Mouse (Mus musculus) C2C12 (cell line): ENCODE results near the gene Itgb3bp. TPM values are rescaled to one million over a fixed set of nuclear protein-coding genes. Genes with fewer than 3 reads are reported as not detected.

ENCODE experiments used
- H3K27me3 ChIP-seq: one replicate; pipeline ENCODE4 v1.6.1; 2011; ENCODE audit not compliant: control insufficient read depth, insufficient read depth, insufficient read length
- H3K36me3 ChIP-seq: one replicate; pipeline ENCODE4 v1.6.1; 2011; ENCODE audit not compliant: control insufficient read depth, insufficient read depth
- H3K4me3 ChIP-seq: one replicate; pipeline ENCODE4 v1.5.1; 2011; ENCODE audit warnings: mild to moderate bottlenecking, control low read depth; ENCODE audit not compliant: poor library complexity, insufficient read depth, severe bottlenecking
- H3K79me2 ChIP-seq: one replicate; pipeline ENCODE4 v1.6.1; 2011; ENCODE audit not compliant: control insufficient read depth, insufficient read depth
- H3K79me3 ChIP-seq: one replicate; pipeline ENCODE4 v1.6.1; 2011; ENCODE audit warnings: low read depth, control low read depth
- H3ac ChIP-seq: one replicate; pipeline ENCODE3; 2011; ENCODE audit warnings: low read depth; ENCODE audit not compliant: control insufficient read depth, insufficient read length
- CEBPB ChIP-seq: IDR thresholded peaks from one replicate; pipeline ENCODE4 v1.6.1; 2011; ENCODE audit warnings: low read depth, mild to moderate bottlenecking, control low read depth, moderate library complexity
- CTCF ChIP-seq: IDR thresholded peaks from one replicate; pipeline ENCODE4 v1.5.1; 2011; ENCODE audit not compliant: control insufficient read depth, insufficient read depth, insufficient read length
- FOSL1 ChIP-seq: IDR thresholded peaks from one replicate; pipeline ENCODE4 v1.8.0; 2011; ENCODE audit warnings: mild to moderate bottlenecking, low read length; ENCODE audit not compliant: poor library complexity, insufficient read depth, severe bottlenecking
- MAX ChIP-seq: IDR thresholded peaks from one replicate; pipeline ENCODE4 v1.6.1; 2011; ENCODE audit warnings: mild to moderate bottlenecking, control low read depth
- MYOD1 ChIP-seq: IDR thresholded peaks from one replicate; pipeline ENCODE4 v1.6.1; 2011; ENCODE audit warnings: low read depth; ENCODE audit not compliant: control insufficient read depth, insufficient read length
- MYOG ChIP-seq: IDR thresholded peaks from one replicate; pipeline ENCODE4 v1.6.1; 2011; ENCODE audit not compliant: control insufficient read depth, insufficient read length; ENCODE audit errors: extremely low read depth
- USF1 ChIP-seq: IDR thresholded peaks from one replicate; pipeline ENCODE4 v1.6.1; 2011; ENCODE audit warnings: low read depth, mild to moderate bottlenecking, control low read depth, moderate library complexity
- polyA plus RNA-seq: library from polyadenylated mRNA; unstranded; fragments of >200 nt; fragmentation: generic; extraction: Trizol; gene quantifications from one replicate; pipeline ENCODE4 v1.2.1, GENCODE M21; 2012; ENCODE audit warnings: missing spikeins

Gene Itgb3bp
- polyA plus RNA-seq, 1 experiment = 5.0 TPM

DNA sequence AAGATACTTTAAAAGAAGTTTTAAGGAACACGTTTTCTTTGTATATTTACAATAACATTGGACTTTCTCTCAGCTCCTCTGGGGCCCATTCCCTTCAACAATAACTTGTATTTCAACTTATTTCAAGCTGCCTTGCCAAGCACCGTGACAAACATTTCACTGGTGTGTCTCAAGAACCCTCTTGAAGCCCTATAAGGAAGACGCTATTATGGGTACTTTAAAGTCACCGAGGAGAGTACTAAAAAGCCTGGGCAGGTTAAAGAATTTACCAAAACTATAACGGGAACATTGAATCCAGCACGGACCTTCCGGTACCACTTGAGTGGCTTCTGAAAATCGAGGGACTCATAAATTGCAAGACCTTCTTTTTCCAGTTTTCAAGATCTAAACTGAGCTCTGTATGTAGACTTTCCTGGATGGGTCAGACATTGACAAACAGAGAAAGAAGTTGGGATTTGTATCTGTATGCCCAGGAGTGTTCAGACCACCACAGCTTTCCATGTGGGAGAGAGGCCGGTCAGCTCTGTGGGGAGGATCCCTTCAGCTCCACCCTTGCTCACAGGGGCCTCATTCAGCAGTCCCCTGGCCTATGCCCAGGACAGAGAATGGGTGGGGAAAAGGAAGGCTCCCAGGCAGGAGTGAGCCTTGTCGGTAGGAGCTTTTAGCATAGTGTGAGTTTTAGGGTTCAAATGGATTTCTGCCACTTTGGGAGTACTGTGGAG lies 1.1 kb upstream of the Itgb3bp start:
- no peak overlapping the region for H3K4me3 ChIP-seq
- TF ChIP-seq USF1 (no peak), MAX (no peak), MYOG (no peak), FOSL1 (no peak), MYOD1 (no peak), CTCF (no peak), CEBPB (no peak)
- H3K36me3 ChIP-seq = no peaks in the 10 kb centered on the region
- peaks cover 6% of the 10 kb centered on the region for H3K79me3 ChIP-seq
- H3K27me3 ChIP-seq = no peaks in the 10 kb centered on the region
- peaks cover 25% of the 10 kb centered on the region for H3K79me2 ChIP-seq
- H3ac ChIP-seq = no peak overlapping the region

GRCm38 (mm10) chr4:99929149-99929612 lies 432 bp downstream of the Itgb3bp start, which contains the start of gene Pgm1:
Gene Pgm1 (plus strand): TSS chr4:99929414.
- Histone ChIP-seq H3K4me3 (peak within 1 kb of the TSS; percentile 61), H3K36me3 (no peaks in the 10 kb centered on the region), H3K79me2 (peaks cover 25% of the 10 kb centered on the region), H3ac (peak within 1 kb of the TSS; percentile 72), H3K79me3 (peaks cover 6% of the 10 kb centered on the region), H3K27me3 (no peaks in the 10 kb centered on the region)
- no peak for TF ChIP-seq MAX
- TF ChIP-seq USF1 = peak; percentile 60
- TF ChIP-seq FOSL1 = no peak

- H3K27me3 ChIP-seq = no peaks in the 10 kb centered on the region
- no peak overlapping the region for H3ac ChIP-seq
- H3K36me3 ChIP-seq = no peaks in the 10 kb centered on the region
- no peak overlapping the region for H3K4me3 ChIP-seq
- TF ChIP-seq MYOG (no peak), USF1 (no peak), FOSL1 (no peak), MYOD1 (no peak), CTCF (no peak), MAX (no peak), CEBPB (no peak)
- H3K79me3 ChIP-seq = peaks cover 6% of the 10 kb centered on the region
- peaks cover 25% of the 10 kb centered on the region for H3K79me2 ChIP-seq
These were observed 1.1 kb downstream of the Itgb3bp start for GRCm38 (mm10) chr4:99928521-99928920.

- Histone ChIP-seq H3K4me3 (no peak overlapping the region), H3K36me3 (no peaks in the 10 kb centered on the region), H3K27me3 (no peaks in the 10 kb centered on the region), H3K79me2 (peaks cover 12% of the 10 kb centered on the region), H3ac (no peak overlapping the region), H3K79me3 (peaks cover 4% of the 10 kb centered on the region)
- TF ChIP-seq MAX (no peak), FOSL1 (no peak), USF1 (no peak), CEBPB (no peak), MYOD1 (no peak), CTCF (no peak), MYOG (no peak)
These were observed 3.2 kb downstream of the Itgb3bp start for GRCm38 (mm10) chr4:99926380-99926779.

GRCm38 (mm10) chr4:99913894-99914451 lies 15.6 kb downstream of the Itgb3bp start:
- no peaks in the 10 kb centered on the region for H3K27me3 ChIP-seq
- no peaks in the 10 kb centered on the region for H3K79me3 ChIP-seq
- no peak overlapping the region for H3ac ChIP-seq
- no peaks in the 10 kb centered on the region for H3K79me2 ChIP-seq
- no peak overlapping the region for H3K4me3 ChIP-seq
- TF ChIP-seq CTCF (no peak), MYOG (no peak), MAX (no peak), USF1 (no peak), MYOD1 (no peak), CEBPB (no peak), FOSL1 (no peak)
- H3K36me3 ChIP-seq = peaks cover 6% of the 10 kb centered on the region
